ENCODE assay signal across 8 mouse cellular contexts in the genomic region with DNA sequence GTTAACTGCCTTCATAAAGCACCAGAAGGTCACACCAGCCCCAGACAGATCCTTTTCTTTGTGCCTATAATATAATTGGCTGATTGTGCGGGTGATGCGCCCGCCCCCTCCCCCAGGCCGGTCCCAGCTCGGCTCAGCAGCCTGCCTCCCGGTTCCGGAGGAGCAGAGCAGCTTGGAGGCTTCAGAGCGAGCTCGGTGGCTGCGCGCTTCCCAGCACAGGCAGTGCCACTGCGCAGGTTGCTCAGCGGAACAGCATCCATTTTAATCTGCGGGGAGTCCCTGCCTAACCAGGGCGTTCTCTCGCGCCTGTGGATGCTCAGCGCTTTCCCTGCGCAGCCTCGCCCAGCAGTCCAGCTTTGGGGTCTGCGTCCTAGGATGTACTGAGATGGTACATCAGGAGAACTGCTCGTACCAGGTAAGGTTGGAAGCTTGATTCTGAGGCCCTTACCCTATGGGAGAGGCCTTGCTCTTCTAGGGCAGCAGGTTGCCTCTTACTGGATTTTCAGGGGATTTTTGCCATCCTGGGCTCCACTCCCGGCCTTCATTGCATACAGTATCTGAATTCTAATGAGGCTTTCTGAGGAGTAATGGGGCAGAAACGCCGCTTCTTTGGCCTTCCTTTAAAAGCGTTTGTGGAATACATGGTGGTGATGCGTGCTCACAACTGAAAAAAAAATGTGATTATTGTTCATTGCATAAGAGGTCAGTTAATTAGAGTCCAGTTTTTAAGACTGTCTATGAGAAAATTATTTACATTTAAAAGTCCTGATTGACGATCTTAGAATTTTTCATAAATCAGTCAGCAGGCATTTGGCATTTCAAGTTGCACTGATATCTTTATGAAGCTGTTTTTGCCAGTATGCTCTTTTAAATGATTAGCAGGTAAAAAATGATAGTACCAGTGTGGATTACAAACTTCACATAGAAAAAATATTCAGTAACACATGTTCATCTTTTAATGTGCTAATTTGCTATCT.
DNase-seq lines count a peak whose midpoint lies in the region; ATAC-seq lines count a peak whose summit lies in the region.

No protein-coding gene starts in this region.

- peak overlapping the region; percentile 98 for H3K27ac ChIP-seq in hindbrain, embryonic 13.5 days
- peak overlapping the region; percentile 98 for H3K27ac ChIP-seq in midbrain, embryonic 12.5 days (replicated peaks)

- peak; percentile 39; the same call in 1 of the 2 replicates for ATAC-seq in erythroblast, adult 5-6 weeks (replicated peaks; ENCODE audit: low FRiP score, poor library complexity, severe bottlenecking)
- peak; percentile 94 for ATAC-seq in hindbrain, embryonic 13.5 days (ENCODE audit: low FRiP score)
- ATAC-seq in midbrain, embryonic 12.5 days (ENCODE audit: low FRiP score, low read depth) = peak; percentile 95

- WGBS in hindbrain, embryonic 13.5 days = 6% methylated on average over 28 of the region's 28 CpGs
- WGBS in midbrain, embryonic 12.5 days = 8% methylated on average over 28 of the region's 28 CpGs

- peaks cover 59% of the 10 kb centered on the region for H3K4me1 ChIP-seq in hindbrain, embryonic 13.5 days (replicated peaks)
- peaks cover 52% of the 10 kb centered on the region for H3K4me1 ChIP-seq in midbrain, embryonic 12.5 days

- H3K36me3 ChIP-seq in hindbrain, embryonic 13.5 days = no peaks in the 10 kb centered on the region
- H3K36me3 ChIP-seq in midbrain, embryonic 12.5 days = no peaks in the 10 kb centered on the region

- intact Hi-C loops in left cerebral cortex, postnatal 10 days (cut with DNase I) = no loop called here

- DNase-seq in MN1 (ENCODE audit: low spot score) = peak; percentile 59
- DNase-seq in brain, embryonic 18.5 days (ENCODE audit: low read depth, low spot score) = peak; percentile 74
- peak; percentile 82 to 89 for DNase-seq in left cerebral cortex, postnatal 10 days (ENCODE audit: extremely low spot score in 1 of 2, low spot score in 2 of 2)
- DNase-seq in telencephalon, adult 2 months (ENCODE audit: low read depth, low spot score) = peak; percentile 89
- no peak for DNase-seq in urinary bladder, adult 2 months (ENCODE audit: low spot score)

- peak overlapping the region; percentile 52 for H3K4me3 ChIP-seq in hindbrain, embryonic 13.5 days
- H3K4me3 ChIP-seq in midbrain, embryonic 12.5 days = peak overlapping the region; percentile 52

- peak overlapping the region; percentile 73 for H3K4me2 ChIP-seq in hindbrain, embryonic 13.5 days
- peak overlapping the region; percentile 66 for H3K4me2 ChIP-seq in midbrain, embryonic 12.5 days (replicated peaks)

- peak overlapping the region; percentile 83 for H3K9ac ChIP-seq in hindbrain, embryonic 13.5 days
- peak overlapping the region; percentile 77 for H3K9ac ChIP-seq in midbrain, embryonic 12.5 days (replicated peaks)

- no peaks in the 10 kb centered on the region for H3K27me3 ChIP-seq in hindbrain, embryonic 13.5 days
- H3K27me3 ChIP-seq in midbrain, embryonic 12.5 days = no peaks in the 10 kb centered on the region

- H3K9me3 ChIP-seq in hindbrain, embryonic 13.5 days = no peaks in the 10 kb centered on the region
- no peaks in the 10 kb centered on the region for H3K9me3 ChIP-seq in midbrain, embryonic 12.5 days

Comparison
In these comparisons a context has a peak if more than half of its experiments do, and no peak if none do; other contexts are left out.
1. ATAC-seq: peak in every context shown above with its lines; median percentile 95 in midbrain, embryonic 12.5 days; 94 in hindbrain, embryonic 13.5 days; 39 in erythroblast, adult 5-6 weeks.